Mouse (Mus musculus) lung, postnatal 36 days (tissue): ENCODE measurements around the gene Mrpl51.

Source experiments
- DNase-seq: peaks from one replicate; pipeline ENCODE4 v3.0.0; 2022; ENCODE audit warnings: mixed read lengths

The Mrpl51 gene

DNA sequence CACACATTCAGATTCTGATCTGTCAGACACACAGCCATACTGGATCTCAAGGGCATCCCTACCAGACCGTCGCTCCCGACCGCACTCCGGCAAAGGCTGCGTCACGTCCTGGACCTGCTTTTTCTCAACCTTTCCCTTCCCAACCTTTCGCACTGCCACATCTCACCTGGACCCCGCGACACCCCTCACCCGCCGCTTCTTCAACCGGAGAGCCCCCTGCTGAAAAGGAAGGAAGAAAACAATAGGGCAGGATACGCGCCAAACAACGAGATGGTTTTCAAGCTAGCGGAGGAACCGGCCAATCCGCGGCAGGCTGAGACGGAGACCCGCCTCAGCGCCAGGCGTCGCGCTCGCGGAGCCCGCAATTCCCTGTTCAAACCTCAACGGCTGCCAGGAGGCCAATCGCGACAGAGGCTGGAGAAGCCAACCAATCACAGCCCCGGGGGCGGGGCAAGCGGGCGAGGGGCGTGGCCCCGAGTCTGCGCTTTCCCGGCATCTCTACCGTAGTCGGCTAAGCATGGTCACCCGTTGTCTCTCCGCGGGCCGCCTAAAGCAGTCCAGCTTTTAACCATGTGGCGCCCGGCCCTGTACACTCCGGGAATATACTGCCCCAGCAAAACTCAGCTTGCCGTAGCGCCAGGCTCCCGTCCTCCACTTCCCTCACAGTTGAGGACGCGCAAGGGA, at the start of gene Mrpl51, which contains the start of gene Ncapd2:
TSS of gene Mrpl51 (plus strand) at position 470 of the 684 bp plus-strand sequence.
TSS of gene Ncapd2 (minus strand) at position 370 of the 684 bp plus-strand sequence.
- DNase-seq, result peak; percentile 98

DNA sequence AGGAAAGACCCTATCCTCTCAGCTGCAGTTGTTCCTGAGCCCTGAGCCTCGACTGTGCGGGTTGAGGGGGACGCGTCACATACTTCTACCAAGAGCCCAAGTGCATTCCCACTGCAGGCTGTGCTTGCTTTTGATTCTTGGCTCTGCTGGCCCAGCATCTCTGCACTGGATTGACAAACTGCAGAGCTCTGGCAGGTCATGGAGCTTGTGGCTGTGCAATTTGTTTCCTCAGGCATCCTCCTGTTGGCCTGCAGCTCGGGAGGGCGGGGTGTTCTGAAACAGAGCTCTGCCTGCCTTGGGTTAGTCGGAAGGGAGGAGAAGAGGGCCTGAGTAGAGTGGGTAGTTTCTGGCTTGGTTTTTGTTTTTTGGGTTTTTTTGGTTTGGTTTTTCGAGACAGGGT, 49.2 kb upstream of the Mrpl51 start:
- DNase-seq, result no peak

DNA sequence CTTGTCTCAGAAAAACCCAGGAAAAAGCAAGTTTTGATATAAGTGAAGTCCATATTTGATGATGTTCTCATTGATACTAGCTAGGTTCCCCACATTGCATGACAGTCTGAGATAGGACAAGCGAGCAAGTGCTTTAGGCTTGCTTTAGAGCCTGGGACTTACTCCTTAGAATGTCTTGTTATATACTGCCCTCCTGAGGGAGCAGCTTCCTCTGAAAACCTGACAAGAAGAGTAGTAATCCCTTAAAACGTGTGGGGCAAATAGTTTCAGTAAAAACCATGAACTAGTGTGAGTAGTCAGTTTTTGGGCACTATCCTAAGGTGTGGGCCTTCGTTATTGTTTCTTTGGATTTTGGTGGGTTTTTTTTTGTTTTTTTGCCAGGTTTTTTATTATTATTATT, 48.5 kb upstream of the Mrpl51 start:
- DNase-seq, result no peak

DNA sequence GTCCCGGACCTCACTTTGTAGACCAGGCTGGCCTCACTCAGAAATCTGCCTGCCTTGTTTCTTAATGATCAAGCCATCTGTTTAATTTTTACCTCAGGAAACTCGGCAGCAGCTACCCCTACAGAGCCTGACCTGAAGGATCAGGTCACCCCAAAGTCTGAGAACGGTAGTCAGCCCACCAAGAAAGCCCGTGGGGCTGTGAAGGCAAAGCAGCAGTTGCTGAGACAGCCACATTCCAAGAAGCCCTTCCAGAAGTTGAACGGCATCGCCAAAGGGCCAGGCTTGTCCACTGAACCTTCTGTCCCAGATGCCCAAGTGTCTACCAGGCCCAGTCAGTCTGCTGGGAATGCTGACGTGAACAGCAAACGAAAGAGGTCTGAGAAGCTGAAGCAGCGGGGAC, 47.7 kb upstream of the Mrpl51 start:
- no peak for DNase-seq

DNA sequence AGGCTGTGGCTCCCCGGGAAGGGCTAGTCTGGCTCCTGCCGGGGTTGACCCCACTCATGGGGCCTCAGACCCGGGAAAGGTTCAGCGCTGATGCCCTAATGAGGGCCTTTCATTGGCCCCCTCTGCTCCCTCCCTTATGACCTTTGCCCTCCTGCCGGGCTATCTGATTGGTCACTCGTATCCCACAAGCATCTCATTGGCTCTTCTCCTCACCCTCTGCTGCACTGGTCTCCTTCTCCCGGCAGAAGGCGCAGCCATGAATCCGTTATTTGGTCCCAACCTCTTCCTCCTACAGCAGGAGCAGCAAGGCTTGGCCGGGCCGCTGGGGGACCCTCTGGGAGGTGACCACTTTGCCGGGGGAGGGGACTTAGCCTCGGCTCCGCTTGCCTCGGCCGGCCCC, 46.6 kb upstream of the Mrpl51 start, which contains the start of gene Iffo1:
TSS of gene Iffo1 (plus strand) at position 241 of the 400 bp plus-strand sequence.
- DNase-seq, result peak; percentile 95

DNA sequence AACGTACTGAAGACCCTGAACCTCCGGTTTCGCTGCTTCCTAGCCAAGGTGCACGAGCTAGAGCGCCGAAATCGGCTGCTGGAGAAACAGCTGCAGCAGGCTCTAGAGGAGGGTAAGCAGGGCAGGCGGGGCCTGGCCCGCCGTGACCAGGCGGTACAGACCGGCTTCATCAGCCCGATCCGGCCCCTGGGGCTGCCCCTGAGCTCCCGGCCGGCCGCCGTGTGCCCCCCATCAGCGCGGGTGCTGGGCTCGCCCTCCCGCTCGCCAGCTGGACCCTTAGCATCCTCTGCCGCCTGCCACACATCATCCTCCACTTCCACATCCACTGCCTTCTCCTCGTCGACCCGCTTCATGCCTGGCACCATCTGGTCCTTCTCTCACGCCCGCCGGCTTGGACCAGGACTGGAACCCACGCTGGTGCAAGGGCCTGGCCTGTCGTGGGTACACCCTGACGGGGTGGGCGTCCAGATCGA, 46.1 kb upstream of the Mrpl51 start:
- no peak for DNase-seq

DNA sequence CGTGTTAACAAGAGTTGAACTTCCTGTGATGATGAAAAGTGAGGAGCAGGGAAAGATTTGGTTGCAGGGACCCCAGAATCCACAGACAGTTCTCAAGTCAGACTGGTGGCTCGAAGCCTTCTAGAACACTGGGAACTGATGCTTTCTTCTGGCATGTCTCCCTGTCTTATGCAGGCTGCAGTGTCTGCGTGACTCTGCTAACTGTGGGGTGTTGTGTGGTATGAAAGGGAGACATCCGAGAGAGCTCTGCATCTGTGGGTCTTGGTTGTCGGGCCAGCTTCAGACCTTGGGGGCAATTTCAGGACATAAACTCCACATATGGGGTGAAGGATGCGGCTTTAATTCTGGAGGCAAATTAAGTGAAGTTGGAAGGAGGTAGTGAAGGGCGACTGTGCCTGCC, 45.5 kb upstream of the Mrpl51 start:
- no peak for DNase-seq

DNA sequence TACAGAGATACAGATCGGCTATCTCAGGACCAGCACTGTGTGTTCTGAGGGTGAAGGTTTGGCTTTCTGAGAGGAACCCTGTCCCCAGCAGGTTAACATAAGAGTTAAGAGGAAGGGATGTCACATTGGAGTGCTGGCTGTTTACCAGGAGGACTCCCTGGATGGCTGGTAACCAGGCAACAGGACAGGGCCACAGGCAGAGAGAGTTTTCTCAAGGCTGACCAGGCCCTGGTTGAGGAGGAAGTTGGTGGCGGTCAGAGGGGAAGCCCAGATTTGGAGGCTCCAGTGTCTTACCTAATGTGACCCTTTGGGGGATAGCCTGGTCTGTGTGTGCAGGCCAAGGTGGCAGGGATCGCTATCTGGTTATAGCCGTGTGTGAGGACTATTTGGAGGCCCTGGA, 44.8 kb upstream of the Mrpl51 start:
- peak; percentile 66 for DNase-seq

DNA sequence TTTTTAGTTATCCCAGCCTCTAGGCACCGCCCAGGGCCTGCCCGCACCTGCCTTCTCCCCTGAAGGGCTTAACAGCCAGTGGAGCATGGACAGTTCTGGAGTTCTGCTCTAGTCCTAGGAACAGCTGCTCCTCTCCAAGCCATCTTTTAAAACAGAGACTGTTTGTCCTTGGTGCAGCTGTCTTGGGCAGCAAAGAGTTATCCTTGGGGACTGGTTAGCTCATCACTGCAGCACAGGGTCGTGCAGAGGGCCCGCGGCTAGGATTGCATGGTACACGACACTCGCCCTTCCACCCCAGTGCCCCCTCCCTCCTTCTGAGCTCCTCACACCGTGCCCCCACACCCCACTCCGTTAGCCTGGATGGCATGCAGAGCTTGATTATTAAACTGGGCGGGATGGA, 44.3 kb upstream of the Mrpl51 start:
- DNase-seq, result no peak

DNA sequence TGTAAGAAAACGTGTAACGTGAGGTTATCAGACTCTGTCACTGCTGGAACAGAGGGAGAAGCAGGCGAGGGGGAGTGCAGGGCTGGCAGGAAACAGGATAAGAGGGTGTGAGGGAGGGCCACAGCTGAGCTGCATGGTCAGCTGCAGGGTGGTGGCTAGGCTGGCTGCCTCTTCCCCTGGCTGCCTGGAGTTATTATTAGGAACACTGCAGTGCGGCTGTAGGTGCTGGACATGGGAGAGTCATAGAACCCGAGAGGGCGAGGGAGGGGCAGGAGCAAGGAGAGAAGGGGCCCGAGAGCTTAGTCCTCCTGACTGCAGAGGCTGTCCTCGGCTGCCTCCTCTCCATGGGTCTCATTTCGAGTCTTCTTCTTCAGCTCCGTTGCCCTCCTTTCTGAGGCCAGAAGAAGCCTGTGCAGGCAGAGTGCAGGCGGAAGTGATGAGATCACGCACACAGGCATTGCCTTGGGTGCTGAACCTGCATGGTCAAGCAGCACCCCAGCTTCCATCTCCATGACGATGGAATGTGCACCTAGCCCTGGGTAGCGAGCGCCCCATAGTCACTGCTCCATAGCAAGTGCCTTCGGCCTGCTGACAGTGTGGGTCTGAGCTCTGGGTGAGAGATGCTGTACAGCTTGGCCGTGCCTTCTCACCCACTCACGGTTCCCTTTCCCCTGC, 43.2 kb upstream of the Mrpl51 start:
- DNase-seq, result peak; percentile 43

DNA sequence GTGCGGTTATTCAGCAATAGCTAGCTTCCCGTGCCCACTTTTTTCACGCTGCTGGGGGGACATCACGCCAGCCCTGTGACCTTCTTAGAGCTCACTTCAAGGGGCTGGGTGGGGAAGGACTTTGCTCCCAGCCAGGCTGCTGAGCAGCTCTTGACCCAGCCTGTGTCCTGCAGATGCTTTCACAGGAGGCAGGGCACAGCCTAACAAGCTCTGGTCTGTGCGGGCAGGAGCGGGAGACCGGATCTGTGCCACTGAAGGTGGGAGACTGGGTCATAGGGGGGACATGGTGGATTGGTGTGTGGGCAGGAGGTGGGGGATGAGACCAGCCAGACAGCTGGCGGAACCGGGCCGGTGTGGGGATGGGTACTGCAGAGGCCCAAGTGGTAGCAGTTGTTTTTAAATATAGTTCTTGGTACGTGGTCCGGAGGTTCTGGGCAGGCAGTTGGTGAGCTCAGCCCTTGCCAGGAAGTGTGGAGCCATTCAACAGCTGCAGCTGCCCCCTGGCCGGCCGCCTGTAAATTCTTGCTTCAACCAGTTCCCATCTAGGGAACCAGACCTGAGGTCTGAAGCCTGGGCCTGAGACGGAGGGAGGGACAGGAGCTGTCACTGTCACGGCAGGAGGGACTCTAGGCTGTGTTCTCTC, 42.6 kb upstream of the Mrpl51 start:
- peak; percentile 39 for DNase-seq

DNA sequence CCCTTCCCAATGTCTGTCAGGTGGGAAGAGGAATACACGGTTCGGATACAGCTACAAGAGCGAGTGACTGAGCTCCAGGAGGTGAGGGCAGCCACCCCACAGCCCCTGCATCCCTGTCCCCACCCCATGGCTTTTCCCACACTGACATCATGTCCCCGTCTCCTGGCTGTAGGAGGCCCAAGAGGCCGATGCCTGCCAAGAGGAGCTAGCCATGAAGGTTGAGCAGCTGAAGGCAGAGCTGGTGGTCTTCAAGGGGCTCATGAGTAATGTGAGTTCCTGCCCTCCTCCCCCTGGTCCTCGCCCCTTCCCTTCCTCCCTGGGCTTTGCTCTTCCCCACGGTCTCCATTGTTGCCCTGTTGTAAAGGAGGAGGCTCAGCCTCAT, 42.0 kb upstream of the Mrpl51 start:
- no peak for DNase-seq

DNA sequence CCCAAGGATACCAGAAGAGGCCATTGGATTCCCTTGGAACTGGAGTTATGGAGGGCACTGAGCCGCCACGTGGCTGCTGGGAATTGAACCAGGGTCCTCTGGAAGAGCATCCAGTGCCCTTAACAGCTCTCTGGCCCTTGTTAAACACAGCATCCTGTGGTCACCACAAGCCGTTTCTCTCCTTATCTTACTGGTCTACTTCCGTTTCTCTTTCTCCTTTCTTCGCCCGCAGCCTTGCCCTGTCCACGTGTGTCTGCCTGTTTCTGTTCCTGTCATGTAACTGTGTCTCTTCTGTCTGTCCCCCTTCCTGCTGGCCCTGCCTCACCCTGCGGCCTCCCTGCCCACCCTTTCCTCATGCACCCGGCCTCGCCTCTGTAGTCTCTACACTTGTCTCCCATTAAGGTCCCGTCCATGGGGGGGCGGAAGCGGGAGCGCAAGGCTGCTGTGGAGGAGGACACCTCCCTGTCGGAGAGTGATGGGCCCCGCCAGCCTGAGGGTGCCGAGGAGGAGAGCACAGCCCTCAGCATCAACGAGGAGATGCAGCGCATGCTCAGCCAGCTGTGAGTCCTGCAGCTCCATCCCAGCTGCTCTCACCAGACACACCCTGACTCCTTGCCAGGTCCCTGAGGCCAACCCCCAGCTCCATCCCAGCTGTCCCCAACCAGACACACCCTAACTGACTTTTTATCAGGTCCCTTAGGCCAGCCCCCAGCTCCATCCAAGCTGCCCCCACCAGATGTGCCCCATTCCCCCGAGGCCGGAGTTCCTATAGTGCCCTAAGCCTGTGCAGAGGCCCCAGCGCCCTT, 39.2 kb upstream of the Mrpl51 start:
- no peak for DNase-seq

DNA sequence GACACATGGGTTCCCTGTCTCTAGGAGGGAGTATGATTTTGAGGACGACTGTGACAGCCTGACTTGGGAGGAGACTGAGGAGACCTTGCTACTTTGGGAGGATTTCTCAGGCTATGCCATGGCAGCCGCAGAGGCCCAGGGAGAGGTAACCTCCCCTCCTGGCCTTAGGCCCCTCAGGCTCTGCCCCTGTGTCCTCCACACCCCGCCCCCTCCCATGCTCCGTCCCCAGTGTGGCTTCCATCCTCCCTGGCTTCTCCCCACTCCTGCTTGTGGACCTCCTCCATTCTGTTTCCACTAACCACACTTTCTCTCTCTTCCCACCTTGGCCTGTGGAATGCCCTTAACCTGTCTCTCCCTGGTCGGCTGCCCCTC, 38.6 kb upstream of the Mrpl51 start:
- DNase-seq, result no peak

DNA sequence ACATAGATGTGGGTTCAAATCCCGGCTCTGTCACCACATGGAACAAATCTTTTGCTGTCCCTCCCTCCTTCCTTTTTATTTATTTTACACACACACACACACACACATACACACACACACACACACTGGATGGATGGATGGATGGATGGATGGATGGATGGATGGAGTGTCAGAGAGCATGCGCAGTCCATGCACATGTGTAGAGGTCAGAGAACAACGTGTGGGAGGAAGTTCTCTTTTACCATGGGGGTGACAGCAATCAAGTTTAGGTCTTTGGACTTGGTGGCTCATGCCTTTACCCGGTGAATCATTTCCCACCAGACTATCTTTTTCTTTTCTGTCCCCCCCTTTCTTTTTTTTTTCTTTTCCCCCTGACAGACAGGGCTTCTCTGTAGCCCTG, 37.9 kb upstream of the Mrpl51 start:
- no peak for DNase-seq

DNA sequence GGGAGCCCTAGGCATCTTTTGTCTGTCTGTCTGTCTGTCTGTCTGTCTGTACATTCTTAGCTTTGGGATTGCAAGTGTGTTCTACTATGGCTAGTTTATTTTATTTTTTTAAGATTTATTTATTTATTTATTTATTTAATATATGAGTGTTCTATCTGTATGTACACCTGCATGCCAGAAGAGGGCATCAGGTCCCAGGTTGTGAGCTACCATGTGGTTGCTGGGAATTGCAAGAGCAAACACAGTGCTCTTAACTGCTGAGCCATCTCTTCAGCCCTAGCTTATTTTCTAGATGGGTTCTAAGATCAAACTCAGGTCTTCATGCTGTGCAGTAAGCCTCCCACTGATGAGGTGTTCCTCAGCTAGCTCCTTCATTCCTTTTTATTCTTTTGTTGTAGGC, 37.1 kb upstream of the Mrpl51 start:
- DNase-seq, result peak; percentile 38

DNA sequence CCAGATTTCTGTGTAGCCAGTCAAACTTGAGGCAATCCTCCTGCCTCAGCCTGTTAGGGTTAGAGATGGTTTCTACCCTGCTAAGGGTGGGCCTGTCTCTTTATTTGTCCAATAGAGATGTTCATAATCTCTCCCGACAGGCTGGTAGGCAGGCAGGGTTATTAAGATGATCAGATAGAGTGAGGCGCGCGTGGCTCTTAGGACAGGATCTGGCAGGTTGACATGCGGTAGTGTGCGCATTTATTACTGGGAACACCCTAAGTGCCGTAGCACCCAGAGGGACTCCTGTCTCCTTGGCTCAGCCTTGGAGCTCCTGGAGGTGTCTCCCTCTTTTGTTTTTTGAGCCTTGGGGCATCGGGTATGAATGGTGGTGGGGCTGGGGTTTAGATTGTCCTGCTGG, 36.3 kb upstream of the Mrpl51 start:
- DNase-seq, result no peak

DNA sequence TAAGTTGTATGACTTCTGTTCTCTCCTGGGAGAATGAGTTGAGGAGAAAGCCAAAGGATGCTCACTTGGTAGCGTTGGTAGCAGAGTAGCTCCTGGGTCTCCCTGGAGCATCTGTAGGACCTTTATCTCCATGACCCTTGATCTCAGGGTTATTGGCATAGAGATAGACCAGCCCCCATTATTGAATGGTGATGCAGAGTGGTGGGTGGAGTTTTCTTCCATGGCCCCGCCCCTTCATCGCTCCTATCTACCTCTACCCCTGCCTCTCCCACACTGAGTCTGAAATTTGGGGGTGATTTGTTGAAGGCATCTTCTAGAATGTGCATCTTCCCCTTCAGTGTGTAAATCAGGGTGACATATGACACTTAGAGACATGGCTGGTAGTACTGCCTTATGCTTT, 35.1 kb upstream of the Mrpl51 start:
- no peak for DNase-seq

DNA sequence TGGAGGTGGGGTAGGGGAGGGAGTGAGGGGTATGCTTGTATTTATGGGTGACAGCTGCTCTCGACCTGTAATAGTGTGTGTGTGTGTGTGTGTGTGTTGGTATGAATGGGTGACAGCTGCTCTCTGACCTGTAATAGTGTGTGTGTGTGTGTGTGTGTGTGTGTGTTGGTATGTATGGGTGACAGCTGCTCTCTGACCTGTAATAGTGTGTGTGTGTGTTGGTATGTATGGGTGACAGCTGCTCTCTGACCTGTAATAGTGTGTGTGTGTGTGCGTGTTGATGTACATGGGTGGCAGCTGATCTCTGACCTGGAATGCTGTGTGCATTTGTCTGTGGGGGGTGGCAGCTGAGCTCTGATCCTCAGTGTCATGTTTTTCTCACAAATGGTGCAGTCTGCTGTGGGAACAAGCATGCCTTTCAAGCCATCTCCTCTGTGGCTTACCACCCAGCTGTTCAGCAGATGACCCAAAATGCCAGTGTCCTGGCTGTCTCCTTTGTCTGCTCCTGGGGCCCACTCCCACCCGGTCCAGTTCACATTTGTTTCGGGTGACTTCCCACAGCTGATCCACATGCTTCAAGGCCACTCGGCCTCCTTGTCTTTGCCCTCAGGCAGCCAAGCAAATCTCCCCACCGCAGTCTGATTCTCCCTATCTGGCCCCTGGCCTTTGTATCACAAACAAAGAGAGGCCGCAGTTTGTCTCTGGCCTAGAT, 34.5 kb upstream of the Mrpl51 start:
- no peak for DNase-seq

DNA sequence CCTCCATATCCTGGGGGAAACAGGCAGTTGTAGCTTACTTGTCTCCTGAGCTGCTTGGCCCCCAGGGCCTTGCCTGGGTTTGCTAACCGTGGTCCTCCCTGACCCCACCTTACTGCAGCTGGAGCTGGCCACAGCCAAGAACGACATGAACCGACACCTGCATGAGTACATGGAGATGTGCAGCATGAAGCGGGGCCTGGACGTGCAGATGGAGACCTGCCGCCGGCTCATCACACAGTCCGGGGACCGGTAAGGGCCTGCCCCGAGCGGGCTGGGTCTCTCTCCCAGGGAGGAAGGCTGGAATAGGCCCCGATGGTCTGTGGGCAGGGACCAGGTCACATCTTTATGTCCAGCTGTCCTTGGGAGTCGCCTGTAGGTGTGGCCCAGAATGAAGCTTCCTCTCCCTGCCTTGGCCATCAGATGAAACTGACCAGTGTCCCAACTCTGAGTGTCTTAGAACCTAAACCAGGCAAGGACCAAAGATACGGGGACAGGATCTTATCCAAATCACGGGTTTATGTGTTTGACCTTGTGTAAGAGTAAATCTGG, 32.6 kb upstream of the Mrpl51 start:
- DNase-seq, result no peak

DNA sequence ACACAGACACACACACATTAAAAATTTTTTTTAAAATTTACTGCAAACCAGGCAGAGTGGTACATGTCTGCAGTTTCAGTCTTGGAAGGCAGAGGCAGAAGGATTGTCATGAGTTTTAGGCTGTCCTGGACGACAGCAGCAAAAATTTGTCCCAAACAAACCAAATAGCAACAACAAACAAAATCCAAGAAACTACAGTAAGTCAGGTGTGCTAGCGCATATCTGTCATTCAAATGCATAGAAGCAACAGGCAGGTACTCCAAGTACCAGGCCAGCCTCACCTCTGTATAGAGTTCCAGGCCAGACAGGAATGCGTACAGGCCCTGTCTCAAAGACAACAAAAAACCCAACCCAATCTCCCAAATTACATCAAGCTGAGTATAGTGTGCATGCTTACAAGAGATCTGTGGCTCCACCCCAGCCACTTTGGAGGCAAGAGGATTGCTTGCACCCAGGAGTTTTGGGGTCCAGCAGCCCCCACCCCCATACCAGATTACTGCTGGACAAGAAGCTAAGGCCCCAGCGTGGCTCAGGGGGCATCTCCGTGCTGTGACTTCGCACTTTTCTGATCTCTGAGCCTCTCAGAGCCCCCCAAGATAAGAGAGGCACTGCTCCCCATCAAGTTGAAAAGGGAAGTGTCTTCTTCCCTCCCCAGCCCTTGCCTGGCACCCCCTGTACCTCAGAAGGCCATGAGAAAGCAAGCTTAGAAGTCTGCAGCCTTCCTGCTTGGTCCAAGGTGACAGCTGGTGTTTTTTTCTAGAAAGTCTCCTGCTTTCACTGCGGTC, 31.6 kb upstream of the Mrpl51 start:
- no peak for DNase-seq

DNA sequence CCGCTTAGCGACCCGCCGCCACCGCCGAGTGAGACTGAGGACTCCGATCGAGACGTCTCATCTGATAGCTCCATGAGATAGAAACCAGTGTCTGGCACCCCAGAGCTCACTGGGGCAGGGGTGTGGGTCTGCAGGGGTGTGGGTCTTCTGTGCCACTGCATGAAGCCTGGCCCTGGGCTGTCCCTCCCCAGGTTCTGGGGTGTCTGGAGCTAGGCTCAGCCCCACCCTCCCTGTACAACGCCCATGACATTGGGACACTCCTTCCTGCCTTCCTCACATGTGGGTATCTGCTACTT, 31.1 kb upstream of the Mrpl51 start:
- DNase-seq, result no peak
